Mouse (Mus musculus): Measurements from ENCODE around the gene Tfr2. TPM values are rescaled to one million over a fixed set of nuclear protein-coding genes. Genes with fewer than 3 reads are reported as not detected.

Gene Tfr2
- polyA plus RNA-seq, 2 experiments: 1.3 to 2.1 TPM

- peaks cover 100% of the 10 kb centered on the region for H3K36me3 ChIP-seq (ENCODE audit: control insufficient read depth, insufficient read depth, low read length)
- H3K27me3 ChIP-seq (ENCODE audit: control insufficient read depth, insufficient read depth, low read length): no peaks in the 10 kb centered on the region
- WGBS: 89% methylated on average over 13 of the region's 13 CpGs
- no peak for ATAC-seq (ENCODE audit: low FRiP score, low read depth)
- H3K27ac ChIP-seq (replicated peaks; ENCODE audit: low read depth, low read length): no peak overlapping the region
- H3K4me2 ChIP-seq (replicated peaks; ENCODE audit: low read depth, low read length, severe bottlenecking): no peak overlapping the region
- H3K4me3 ChIP-seq (replicated peaks; ENCODE audit: low read length): no peak overlapping the region
- TF ChIP-seq POLR2A (IDR thresholded peaks at IDR 0.05; ENCODE audit: borderline replicate concordance, extremely low read depth, insufficient read depth, insufficient read length): no peak
- no peak overlapping the region for H3K9ac ChIP-seq (ENCODE audit: low read depth, low read length, severe bottlenecking)
- H3K4me1 ChIP-seq (ENCODE audit: control insufficient read depth, insufficient read depth, low read length): peaks cover 1% of the 10 kb centered on the region; the same call in 1 of the 2 replicates
- DNase-seq (ENCODE audit: low spot score): no peak
- H3K9me3 ChIP-seq (ENCODE audit: control insufficient read depth, low read length): no peaks in the 10 kb centered on the region
Observed at GRCm38 (mm10) chr5:137524671-137525070, 45.0 kb upstream of the Tfr2 start.

DNA sequence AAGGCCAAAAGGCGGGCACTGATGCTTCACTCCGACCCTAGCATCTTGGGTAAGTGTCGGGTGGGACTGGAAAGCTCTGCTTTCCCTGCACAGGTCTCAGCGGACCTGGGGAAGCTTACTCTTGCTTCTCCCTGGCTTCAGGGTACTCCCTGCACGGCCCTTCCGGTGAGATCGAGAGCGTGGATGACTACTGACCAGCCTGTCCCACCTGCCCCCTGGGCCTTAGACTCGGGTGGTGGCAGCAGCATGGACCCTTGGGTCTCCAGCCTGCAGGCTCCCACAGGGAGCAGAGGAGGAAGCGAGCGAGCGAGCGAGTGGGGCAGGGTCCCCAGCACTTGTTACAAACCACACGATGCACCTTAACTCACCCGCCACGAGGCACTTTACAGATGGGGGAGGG lies 44.1 kb upstream of the Tfr2 start:
- no peaks in the 10 kb centered on the region for H3K9me3 ChIP-seq (ENCODE audit: control insufficient read depth, low read length)
- no peak for DNase-seq (ENCODE audit: low spot score)
- H3K27me3 ChIP-seq (ENCODE audit: control insufficient read depth, insufficient read depth, low read length): no peaks in the 10 kb centered on the region
- no peak for TF ChIP-seq POLR2A (IDR thresholded peaks at IDR 0.05; ENCODE audit: borderline replicate concordance, extremely low read depth, insufficient read depth, insufficient read length)
- H3K9ac ChIP-seq (ENCODE audit: low read depth, low read length, severe bottlenecking): no peak overlapping the region
- H3K4me3 ChIP-seq (replicated peaks; ENCODE audit: low read length): no peak overlapping the region
- peaks cover 7% of the 10 kb centered on the region; the same call in 1 of the 2 replicates for H3K4me1 ChIP-seq (ENCODE audit: control insufficient read depth, insufficient read depth, low read length)
- no peak overlapping the region for H3K4me2 ChIP-seq (replicated peaks; ENCODE audit: low read depth, low read length, severe bottlenecking)
- H3K27ac ChIP-seq (replicated peaks; ENCODE audit: low read depth, low read length): 0 out of 2 replicates have a peak overlapping the region, but pooled peaks have one; percentile 35
- ATAC-seq (ENCODE audit: low FRiP score, low read depth): no peak
- 69% methylated on average over 16 of the region's 16 CpGs for WGBS
- H3K36me3 ChIP-seq (ENCODE audit: control insufficient read depth, insufficient read depth, low read length): peaks cover 97% of the 10 kb centered on the region

- WGBS: 53% methylated on average over 16 of the region's 16 CpGs
- ATAC-seq (ENCODE audit: low FRiP score, low read depth) (no peak), DNase-seq (ENCODE audit: low spot score) (no peak)
- Histone ChIP-seq H3K4me1 (ENCODE audit: control insufficient read depth, insufficient read depth, low read length) (peaks cover 7% of the 10 kb centered on the region; the same call in 1 of the 2 replicates), H3K27ac (replicated peaks; ENCODE audit: low read depth, low read length) (no peak overlapping the region), H3K9ac (ENCODE audit: low read depth, low read length, severe bottlenecking) (no peak overlapping the region), H3K36me3 (ENCODE audit: control insufficient read depth, insufficient read depth, low read length) (peaks cover 88% of the 10 kb centered on the region), H3K9me3 (ENCODE audit: control insufficient read depth, low read length) (no peaks in the 10 kb centered on the region), H3K27me3 (ENCODE audit: control insufficient read depth, insufficient read depth, low read length) (no peaks in the 10 kb centered on the region), H3K4me3 (replicated peaks; ENCODE audit: low read length) (no peak overlapping the region), H3K4me2 (replicated peaks; ENCODE audit: low read depth, low read length, severe bottlenecking) (no peak overlapping the region)
- no peak for TF ChIP-seq POLR2A (IDR thresholded peaks at IDR 0.05; ENCODE audit: borderline replicate concordance, extremely low read depth, insufficient read depth, insufficient read length)
Observed at GRCm38 (mm10) chr5:137526192-137526936, 43.3 kb upstream of the Tfr2 start.

- DNase-seq (ENCODE audit: low spot score) (no peak), ATAC-seq (ENCODE audit: low FRiP score, low read depth) (no peak)
- 53% methylated on average over 1 of the region's 1 CpGs for WGBS
- Histone ChIP-seq H3K9me3 (ENCODE audit: control insufficient read depth, low read length) (no peaks in the 10 kb centered on the region), H3K4me1 (ENCODE audit: control insufficient read depth, insufficient read depth, low read length) (peaks cover 7% of the 10 kb centered on the region; the same call in 1 of the 2 replicates), H3K4me3 (replicated peaks; ENCODE audit: low read length) (no peak overlapping the region), H3K36me3 (ENCODE audit: control insufficient read depth, insufficient read depth, low read length) (peaks cover 78% of the 10 kb centered on the region), H3K4me2 (replicated peaks; ENCODE audit: low read depth, low read length, severe bottlenecking) (no peak overlapping the region), H3K27ac (replicated peaks; ENCODE audit: low read depth, low read length) (no peak overlapping the region), H3K27me3 (ENCODE audit: control insufficient read depth, insufficient read depth, low read length) (no peaks in the 10 kb centered on the region), H3K9ac (ENCODE audit: low read depth, low read length, severe bottlenecking) (no peak overlapping the region)
- TF ChIP-seq POLR2A (IDR thresholded peaks at IDR 0.05; ENCODE audit: borderline replicate concordance, extremely low read depth, insufficient read depth, insufficient read length): no peak
Observed at GRCm38 (mm10) chr5:137527413-137527812, 42.2 kb upstream of the Tfr2 start.

DNA sequence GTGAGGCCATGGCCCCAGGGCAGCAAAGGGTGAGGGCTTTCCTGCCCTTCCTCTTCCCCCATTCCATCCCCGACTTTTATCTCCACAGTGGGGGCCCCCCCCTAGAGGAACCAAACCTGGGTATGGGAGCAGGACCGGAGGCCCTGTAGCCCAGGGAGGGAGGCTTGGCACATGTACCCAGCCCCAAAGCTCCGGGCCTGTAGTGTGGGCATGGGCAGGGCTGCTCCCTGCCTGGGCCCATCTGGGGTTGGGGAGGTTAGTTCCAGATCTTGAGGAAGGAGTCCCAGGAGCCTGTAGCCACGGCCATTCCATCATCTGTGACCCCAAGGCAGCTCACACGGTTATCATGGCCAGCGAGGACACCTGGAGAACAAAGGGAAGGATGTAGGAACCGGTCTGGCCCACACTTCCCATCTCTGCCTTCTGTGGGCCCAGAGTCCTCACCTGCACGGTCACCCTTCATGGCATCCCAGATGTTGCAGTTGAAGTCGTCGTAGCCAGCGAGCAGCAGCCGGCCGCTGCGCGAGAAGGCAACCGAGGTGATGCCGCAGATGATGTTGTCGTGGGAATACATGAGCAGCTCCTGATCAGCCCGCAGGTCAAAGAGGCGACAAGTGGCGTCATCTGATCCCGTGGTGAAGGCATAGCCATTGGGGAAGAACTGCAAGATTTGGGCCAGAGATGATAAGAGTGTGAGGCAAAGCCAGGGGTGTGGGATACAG lies 41.2 kb upstream of the Tfr2 start:
- WGBS: 86% methylated on average over 21 of the region's 22 CpGs
- Histone ChIP-seq H3K36me3 (ENCODE audit: control insufficient read depth, insufficient read depth, low read length) (peaks cover 68% of the 10 kb centered on the region), H3K27ac (replicated peaks; ENCODE audit: low read depth, low read length) (no peak overlapping the region), H3K4me2 (replicated peaks; ENCODE audit: low read depth, low read length, severe bottlenecking) (no peak overlapping the region), H3K9ac (ENCODE audit: low read depth, low read length, severe bottlenecking) (no peak overlapping the region), H3K4me1 (ENCODE audit: control insufficient read depth, insufficient read depth, low read length) (peaks cover 7% of the 10 kb centered on the region; the same call in 1 of the 2 replicates), H3K4me3 (replicated peaks; ENCODE audit: low read length) (no peak overlapping the region), H3K27me3 (ENCODE audit: control insufficient read depth, insufficient read depth, low read length) (no peaks in the 10 kb centered on the region), H3K9me3 (ENCODE audit: control insufficient read depth, low read length) (no peaks in the 10 kb centered on the region)
- no peak for TF ChIP-seq POLR2A (IDR thresholded peaks at IDR 0.05; ENCODE audit: borderline replicate concordance, extremely low read depth, insufficient read depth, insufficient read length)
- ATAC-seq (ENCODE audit: low FRiP score, low read depth) (no peak), DNase-seq (ENCODE audit: low spot score) (no peak)

Measured in limb, embryonic 14.5 days (tissue).